Mouse (Mus musculus) layer of hippocampus, adult 9-11 months (tissue): ENCODE data around the gene Olfr270.

Experiments
- DNase-seq: peaks from one replicate; pipeline ENCODE4 v3.0.0; 2022

The Olfr270 gene

GRCm38 (mm10) chr4:52964247-52964646 lies at the start of gene Olfr270:
Gene Olfr270, plus strand, starts transcription at chr4:52964547.
- no peak for DNase-seq

- no peak for DNase-seq
Observed at GRCm38 (mm10) chr4:52916659-52917310, 47.6 kb upstream of the Olfr270 start.

DNA sequence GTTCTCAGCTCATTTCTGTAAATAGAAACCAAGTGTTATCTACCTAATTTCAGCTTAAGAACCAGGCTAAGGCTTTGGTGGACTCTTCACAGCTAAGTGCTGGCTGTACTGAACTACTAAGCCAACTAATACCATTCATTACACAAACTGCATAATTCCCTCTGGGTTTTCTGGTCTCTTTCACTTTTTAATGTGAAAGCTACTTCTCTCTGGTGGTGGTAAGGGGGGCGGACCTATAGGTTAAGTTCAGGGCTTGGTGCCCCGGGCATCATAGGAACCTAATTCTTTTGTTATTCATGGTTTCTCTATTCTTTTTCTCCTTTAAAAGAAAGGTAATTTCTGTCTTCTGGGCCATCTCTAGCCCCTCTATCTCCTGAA lies 47.0 kb upstream of the Olfr270 start:
- DNase-seq = no peak

DNA sequence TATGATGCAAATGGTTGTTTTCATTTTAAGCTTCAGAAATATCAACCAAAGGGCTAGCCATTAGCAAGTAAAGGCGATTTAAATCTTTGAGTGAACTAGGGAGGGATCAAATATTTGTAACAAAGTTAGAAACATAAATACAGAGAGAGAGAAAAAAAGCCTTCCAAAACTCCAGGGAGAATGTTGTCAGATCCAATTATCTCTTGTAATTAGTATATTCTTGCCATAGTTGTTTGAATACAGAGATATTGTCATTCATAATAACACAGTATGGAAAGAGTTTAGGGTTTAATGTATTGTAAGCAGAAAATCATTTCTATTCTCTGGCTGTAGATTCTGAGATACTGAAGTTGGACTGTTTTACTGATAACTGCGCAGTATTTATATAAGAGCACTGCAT lies 45.3 kb upstream of the Olfr270 start, which contains the start of gene Olfr272:
Olfr272 (minus strand) TSS at position 101 of the 400 bp plus-strand sequence.
- no peak for DNase-seq

DNA sequence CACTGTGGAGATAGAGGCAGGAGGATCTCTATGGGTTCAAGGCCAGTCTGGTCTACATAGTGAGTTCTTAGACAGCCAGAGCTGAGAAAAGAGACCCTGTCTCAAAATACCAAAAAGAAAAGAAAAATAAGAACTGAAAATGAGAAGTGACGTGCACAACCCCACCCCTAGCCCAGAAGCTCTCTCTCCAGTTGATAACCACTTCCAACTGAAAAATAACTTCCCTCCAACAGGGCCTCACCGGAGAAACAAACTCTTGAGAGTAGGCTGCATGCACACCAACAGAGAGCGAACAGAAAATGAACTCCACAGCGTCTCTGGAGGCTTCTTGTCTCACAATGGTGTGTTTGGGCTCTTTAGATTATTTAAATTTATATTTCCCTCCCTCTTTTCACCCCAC lies 33.9 kb upstream of the Olfr270 start:
- no peak for DNase-seq

DNA sequence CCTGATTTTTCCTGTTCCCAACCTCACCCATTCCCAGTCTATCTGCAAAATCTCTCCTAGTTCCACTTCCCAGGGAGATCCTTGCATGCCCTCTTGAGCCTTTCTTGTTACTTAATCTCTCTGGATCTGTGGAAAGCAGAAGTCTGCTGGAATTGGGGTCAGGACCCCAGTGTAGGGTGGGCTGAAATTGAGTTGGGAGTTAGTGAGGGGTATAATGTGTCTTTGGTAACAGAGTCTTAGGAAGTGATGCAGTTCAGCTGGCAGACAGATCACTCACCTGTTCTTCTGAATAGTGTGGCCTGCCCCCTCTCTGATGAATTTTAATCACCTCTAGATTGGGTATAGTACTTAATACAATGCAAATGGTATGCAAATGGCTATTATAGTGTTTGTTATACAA lies 17.7 kb upstream of the Olfr270 start:
- DNase-seq = no peak

- DNase-seq = no peak
Observed at GRCm38 (mm10) chr4:52949005-52949404, 15.3 kb upstream of the Olfr270 start.

DNA sequence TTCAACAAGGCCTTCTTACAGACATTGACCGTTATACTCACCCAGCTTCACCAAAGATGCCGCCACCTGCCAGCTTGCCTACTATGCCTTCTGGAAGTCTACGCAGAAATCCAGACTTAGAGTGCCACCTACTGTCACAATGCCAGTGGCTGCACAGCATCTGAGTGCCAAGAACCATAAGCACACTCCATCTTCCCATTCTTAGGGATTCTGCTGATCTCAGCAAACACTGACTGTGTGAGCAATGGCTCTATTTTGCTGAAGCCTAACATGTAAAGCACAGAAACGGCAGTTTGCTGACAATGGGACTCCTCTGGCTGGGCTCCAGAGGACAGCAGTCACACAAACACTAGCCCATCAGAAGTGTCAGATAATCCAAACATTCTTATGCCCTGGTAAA lies 5.7 kb upstream of the Olfr270 start:
- peak; percentile 66 for DNase-seq

DNA sequence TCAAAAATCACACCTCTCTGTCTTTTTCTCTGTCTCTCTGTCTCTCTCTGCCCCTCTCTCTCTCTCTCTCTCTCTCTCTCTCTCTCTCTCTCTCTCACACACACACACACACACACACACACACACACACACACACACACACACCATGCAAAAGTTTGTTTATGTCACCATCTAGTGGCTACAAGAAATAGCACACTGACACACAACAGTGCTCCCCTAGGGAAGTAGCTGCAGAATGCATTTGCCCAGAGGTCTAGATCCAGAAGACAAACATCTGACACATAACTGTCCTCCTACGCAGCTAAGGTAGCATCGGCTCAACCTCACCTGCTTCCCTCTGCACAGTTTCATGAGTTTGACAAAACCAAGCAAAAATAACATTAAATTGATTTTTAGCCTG lies 20.9 kb downstream of the Olfr270 start:
- peak; percentile 11 for DNase-seq

DNA sequence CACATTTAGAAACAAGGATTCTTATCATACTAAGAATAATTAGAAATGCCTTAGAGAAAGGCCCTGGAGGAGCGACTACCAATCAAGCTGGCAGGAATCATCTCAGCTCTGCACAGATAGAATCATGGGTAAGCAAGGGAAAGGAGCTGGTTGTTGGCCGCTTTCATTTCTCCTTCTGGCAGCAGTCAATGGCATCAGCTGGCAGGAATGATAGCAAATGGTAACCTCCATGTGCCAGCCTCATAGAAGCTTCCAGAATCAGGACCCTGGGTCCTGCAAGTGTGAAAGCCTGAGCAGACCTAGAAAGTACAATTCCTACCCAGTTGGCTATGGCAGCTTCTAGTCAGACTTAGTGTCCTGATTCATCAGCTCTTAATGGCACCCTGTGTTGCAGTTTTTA lies 21.9 kb downstream of the Olfr270 start:
- no peak for DNase-seq

DNA sequence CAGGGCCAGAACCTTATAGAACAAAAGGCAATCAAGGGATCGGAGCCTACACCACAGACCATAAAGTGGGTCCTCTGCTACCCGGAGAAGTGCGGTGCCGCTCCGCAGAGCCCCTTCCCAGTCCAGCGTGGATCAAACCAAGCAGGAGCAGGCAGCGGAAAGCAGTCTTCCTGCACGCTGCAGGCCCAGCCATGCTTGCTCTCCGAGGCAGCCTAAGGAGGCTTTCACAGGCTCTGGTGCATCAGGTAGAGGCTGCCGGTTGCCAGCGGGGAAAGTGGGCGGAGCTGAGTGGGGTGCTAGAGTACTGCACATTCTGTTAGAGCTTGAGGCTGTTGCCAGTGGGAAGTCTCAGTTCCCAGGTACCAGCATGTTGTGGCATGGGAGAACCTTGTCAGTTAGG lies 24.9 kb downstream of the Olfr270 start, which contains the start of gene Nipsnap3a:
Nipsnap3a (plus strand) TSS at position 25 of the 400 bp plus-strand sequence.
- no peak for DNase-seq

GRCm38 (mm10) chr4:52999449-52999848 lies 35.1 kb downstream of the Olfr270 start:
- DNase-seq = no peak

GRCm38 (mm10) chr4:53000154-53000553 lies 35.8 kb downstream of the Olfr270 start:
- DNase-seq = no peak

GRCm38 (mm10) chr4:53009183-53009582 lies 44.8 kb downstream of the Olfr270 start:
- no peak for DNase-seq

DNA sequence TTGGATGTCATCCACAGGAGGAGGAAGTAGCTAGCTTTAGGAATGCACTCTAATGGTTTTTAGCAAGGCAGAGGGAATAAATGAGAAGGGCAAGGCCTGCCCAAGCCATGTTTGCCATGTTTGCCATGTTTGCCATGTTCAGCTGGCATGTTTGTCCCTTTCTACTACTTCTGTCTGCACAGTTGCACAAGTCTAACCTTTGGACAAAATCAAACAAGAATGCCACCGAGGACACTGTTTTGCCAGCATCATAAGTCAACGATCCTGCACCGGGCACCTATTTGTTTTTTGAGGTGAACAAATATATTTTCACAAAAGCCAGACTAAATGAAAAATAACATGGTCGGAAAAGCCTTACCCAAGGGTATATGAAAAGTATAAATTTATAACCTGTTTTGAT lies 45.5 kb downstream of the Olfr270 start:
- DNase-seq = no peak

DNA sequence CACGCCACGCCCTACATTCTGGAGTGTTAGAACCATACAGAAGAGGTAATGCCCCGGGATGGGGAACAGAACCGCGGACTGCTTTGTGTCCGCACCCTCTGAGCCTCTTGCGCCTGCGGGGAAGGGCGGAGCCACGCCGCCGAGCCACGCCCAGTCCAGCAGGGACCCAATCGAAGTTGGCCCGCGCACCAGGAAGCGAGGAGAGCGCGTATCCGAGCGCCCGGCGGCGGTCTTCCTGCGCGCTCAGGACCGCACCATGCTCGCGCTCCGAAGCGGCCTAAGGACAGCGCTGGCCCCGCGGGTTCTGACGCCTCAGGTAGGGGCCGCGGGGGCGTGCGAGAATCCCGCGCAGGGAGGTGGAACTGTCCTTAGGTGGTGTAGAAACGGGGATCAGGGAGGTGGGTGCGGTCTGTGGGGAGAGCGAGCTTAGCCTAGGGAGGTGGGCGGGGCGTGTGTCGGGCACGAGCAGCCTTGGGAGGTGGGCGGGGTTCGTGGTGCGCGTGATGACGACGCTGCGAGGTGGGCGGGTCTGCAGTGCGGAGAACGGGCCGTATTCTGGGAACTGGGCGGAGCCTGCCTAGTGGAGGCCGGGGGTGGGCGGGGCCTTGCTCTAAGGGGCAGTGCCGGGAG lies 47.5 kb downstream of the Olfr270 start, which contains the start of gene Nipsnap3b:
Nipsnap3b (plus strand) TSS at position 149 of the 630 bp plus-strand sequence.
- DNase-seq = peak; percentile 98

DNA sequence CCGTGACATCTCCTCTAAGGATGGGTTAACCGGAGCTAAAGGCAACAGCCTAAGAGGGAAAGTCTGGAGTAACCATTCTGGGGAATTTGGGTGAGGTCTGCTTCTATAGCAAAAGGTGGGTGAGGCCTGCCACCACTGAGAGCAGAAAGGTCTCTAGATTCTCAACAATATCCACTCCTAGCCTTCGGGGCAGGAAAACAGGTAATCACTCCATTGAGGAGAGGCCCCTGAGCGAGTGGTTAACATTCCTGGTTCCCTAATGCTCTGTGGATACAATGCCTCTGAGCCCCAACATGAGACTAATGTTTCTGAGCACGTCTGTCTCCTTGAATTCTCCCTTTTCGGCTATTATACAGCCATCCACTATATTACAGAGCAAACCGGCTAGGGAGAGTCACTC lies 50.1 kb downstream of the Olfr270 start:
- DNase-seq = no peak

- DNase-seq = no peak
Observed at GRCm38 (mm10) chr4:53015024-53015423, 50.7 kb downstream of the Olfr270 start.

DNA sequence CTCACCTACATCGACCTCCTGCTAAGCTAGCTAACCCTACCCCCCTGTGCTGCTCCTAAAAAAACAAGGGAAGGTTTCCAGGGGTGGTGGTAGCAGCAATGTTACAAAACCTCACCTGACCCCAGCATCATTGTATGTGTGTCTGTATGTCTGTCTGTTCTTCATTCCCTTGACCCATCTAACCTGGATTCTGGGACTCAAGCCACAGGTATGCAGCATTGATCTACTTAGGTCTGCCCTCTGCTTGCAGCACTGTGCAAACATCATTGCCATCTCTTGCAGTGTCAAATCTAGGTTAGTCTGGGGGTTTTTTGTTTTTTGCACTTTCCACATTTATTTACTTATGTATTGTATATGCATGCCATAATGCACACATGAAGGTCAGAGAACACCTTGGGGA lies 54.0 kb downstream of the Olfr270 start:
- DNase-seq = no peak
